Mouse (Mus musculus): ENCODE data around the gene Xrn1. TPM values are rescaled to one million over a fixed set of nuclear protein-coding genes. Genes with fewer than 3 reads are reported as not detected.
"Not testable (repeated sequence)": the region's sequence is repeated elsewhere in the genome, so short reads cannot be mapped to it uniquely, and the experiment has no call there.

The Xrn1 gene
- total RNA-seq, 1 experiment = 15.2 TPM

DNA sequence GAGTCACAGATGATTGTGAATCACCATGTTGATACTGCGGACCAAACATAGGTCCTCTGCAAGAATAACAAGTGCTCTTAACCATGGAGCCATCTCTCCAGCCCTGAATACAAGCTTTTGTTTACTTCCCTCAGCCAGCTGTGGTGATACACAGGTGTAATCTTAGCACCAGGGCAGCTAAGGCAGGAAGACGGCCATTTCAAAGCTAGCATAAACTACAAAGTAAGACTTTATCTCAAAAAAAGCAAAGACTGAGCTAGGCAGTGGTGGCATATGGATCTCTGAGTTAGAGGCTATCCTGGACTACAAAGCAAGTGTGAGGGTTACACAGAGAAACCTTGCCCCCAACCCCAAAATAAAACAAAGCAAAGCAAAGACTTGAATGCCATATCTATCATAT lies 3.1 kb downstream of the Xrn1 start:
- DNase-seq (ENCODE audit: low read depth, low spot score) = no peak
- H3K27ac ChIP-seq (ENCODE audit: insufficient read depth, low read depth, low read length, poor library complexity, severe bottlenecking) = no peak overlapping the region
- no peak overlapping the region for H3K9ac ChIP-seq (ENCODE audit: insufficient read depth, low read depth, low read length, poor library complexity, severe bottlenecking)
- H3K9me3 ChIP-seq (ENCODE audit: control insufficient read depth, insufficient read depth, low read depth, low read length) = no peaks in the 10 kb centered on the region
- H3K4me1 ChIP-seq (ENCODE audit: control insufficient read depth in 2 of 2, insufficient read depth in 2 of 2, low read length in 2 of 2, poor library complexity in 1 of 2) = peaks cover 0 to 7% of the 10 kb centered on the region in 2 experiments; a peak in 1 of 4 replicates
- no peak overlapping the region for H3K4me3 ChIP-seq (ENCODE audit: insufficient read depth in 1 of 2, low read depth in 1 of 2, low read length in 2 of 2, poor library complexity in 1 of 2, severe bottlenecking in 1 of 2)
- in situ Hi-C loops (cut with MboI; ENCODE audit: low sequenced_read_pairs in 2 of 2, unreplicated experiment in 2 of 2) = no loop called here
- H3K36me3 ChIP-seq (ENCODE audit: control insufficient read depth, insufficient read depth, low read length, poor library complexity, severe bottlenecking) = no peaks in the 10 kb centered on the region
- TF ChIP-seq CHD2 (IDR thresholded peaks at IDR 0.05; ENCODE audit: low read depth, low read length) (no peak), HCFC1 (IDR thresholded peaks at IDR 0.05; ENCODE audit: borderline replicate concordance, insufficient read depth, low read length) (no peak), MAFK (IDR thresholded peaks at IDR 0.05; ENCODE audit: insufficient read depth, low read depth, low read length) (no peak), ZC3H11A (IDR thresholded peaks at IDR 0.05; ENCODE audit: borderline replicate concordance, low read depth, low read length) (no peak), ZNF384 (IDR thresholded peaks at IDR 0.05; ENCODE audit: low read depth, low read length) (no peak)

DNA sequence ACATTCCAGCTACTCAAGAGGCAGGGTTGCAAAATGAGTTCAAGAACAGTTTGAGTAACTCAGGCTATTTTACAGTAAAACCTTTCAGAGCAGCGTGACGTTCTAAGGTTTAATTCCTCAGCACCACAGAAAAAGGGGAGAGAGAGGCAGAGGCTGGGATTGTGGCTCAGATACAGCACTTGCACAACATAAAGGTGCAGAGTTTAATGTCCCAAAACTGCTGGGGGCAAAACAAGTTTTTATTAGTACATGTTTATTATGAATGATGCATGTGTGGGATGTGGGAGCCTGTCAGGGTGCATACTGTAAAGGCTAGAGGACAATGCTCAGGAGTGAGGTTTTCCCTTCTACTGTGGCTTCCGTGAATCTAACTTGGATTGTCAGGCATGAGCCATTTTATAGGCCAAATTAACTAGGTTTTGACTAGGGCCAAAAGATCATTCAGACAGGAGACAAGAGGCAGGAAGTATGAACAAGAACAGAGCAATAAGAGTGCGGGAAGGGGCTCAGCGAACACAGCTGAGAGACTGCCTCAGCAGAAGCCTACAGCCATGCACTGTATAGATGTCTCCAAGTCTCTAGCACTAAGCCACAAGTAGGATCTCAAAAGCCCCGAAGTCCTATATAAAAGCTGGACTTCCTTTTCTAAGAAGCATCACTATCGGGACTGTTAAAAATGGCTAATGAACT lies 3.6 kb downstream of the Xrn1 start:
- Histone ChIP-seq H3K27ac (ENCODE audit: insufficient read depth, low read depth, low read length, poor library complexity, severe bottlenecking) (no peak overlapping the region), H3K4me3 (ENCODE audit: insufficient read depth in 1 of 2, low read depth in 1 of 2, low read length in 2 of 2, poor library complexity in 1 of 2, severe bottlenecking in 1 of 2) (no peak overlapping the region), H3K9ac (ENCODE audit: insufficient read depth, low read depth, low read length, poor library complexity, severe bottlenecking) (no peak overlapping the region; the same call in 1 of the 2 replicates), H3K9me3 (ENCODE audit: control insufficient read depth, insufficient read depth, low read depth, low read length) (no peaks in the 10 kb centered on the region), H3K4me1 (ENCODE audit: control insufficient read depth in 2 of 2, insufficient read depth in 2 of 2, low read length in 2 of 2, poor library complexity in 1 of 2) (peaks cover 0 to 7% of the 10 kb centered on the region in 2 experiments; a peak in 1 of 4 replicates), H3K36me3 (ENCODE audit: control insufficient read depth, insufficient read depth, low read length, poor library complexity, severe bottlenecking) (no peaks in the 10 kb centered on the region)
- no peak for DNase-seq (ENCODE audit: low read depth, low spot score)
- in situ Hi-C loops (cut with MboI; ENCODE audit: low sequenced_read_pairs in 2 of 2, unreplicated experiment in 2 of 2) = no loop called here
- TF ChIP-seq HCFC1 (IDR thresholded peaks at IDR 0.05; ENCODE audit: borderline replicate concordance, insufficient read depth, low read length) = no peak
- no peak for TF ChIP-seq ZC3H11A (IDR thresholded peaks at IDR 0.05; ENCODE audit: borderline replicate concordance, low read depth, low read length)
- TF ChIP-seq ZNF384 (IDR thresholded peaks at IDR 0.05; ENCODE audit: low read depth, low read length) = no peak
- TF ChIP-seq CHD2 (IDR thresholded peaks at IDR 0.05; ENCODE audit: low read depth, low read length) = no peak
- no peak for TF ChIP-seq MAFK (IDR thresholded peaks at IDR 0.05; ENCODE audit: insufficient read depth, low read depth, low read length)

DNA sequence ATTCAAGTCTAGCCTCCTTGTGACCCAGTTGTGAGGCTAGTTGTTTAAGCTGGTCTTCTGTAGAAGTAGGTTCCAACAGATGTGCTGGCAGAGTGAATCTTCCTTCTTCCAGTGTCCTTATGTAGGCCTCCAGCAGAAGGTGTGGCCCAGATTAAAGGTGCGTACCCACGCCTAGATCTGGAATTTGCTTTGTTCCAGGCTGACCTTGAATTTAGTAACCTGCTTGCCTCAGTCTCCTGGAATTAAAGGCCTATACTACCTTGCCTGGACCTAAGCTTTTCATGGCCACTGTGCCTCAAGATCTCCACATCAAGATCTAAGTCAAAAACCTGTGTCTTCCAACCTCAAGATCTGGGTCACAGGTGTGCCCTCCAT lies 4.2 kb downstream of the Xrn1 start:
- in situ Hi-C loops (cut with MboI; ENCODE audit: low sequenced_read_pairs in 2 of 2, unreplicated experiment in 2 of 2); H3K27ac ChIP-seq (ENCODE audit: insufficient read depth, low read depth, low read length, poor library complexity, severe bottlenecking); DNase-seq (ENCODE audit: low read depth, low spot score); H3K9ac ChIP-seq (ENCODE audit: insufficient read depth, low read depth, low read length, poor library complexity, severe bottlenecking); H3K4me1 ChIP-seq (ENCODE audit: control insufficient read depth in 2 of 2, insufficient read depth in 2 of 2, low read length in 2 of 2, poor library complexity in 1 of 2); H3K4me3 ChIP-seq (ENCODE audit: insufficient read depth in 1 of 2, low read depth in 1 of 2, low read length in 2 of 2, poor library complexity in 1 of 2, severe bottlenecking in 1 of 2); H3K9me3 ChIP-seq (ENCODE audit: control insufficient read depth, insufficient read depth, low read depth, low read length); H3K36me3 ChIP-seq (ENCODE audit: control insufficient read depth, insufficient read depth, low read length, poor library complexity, severe bottlenecking): not testable (repeated sequence)

DNA sequence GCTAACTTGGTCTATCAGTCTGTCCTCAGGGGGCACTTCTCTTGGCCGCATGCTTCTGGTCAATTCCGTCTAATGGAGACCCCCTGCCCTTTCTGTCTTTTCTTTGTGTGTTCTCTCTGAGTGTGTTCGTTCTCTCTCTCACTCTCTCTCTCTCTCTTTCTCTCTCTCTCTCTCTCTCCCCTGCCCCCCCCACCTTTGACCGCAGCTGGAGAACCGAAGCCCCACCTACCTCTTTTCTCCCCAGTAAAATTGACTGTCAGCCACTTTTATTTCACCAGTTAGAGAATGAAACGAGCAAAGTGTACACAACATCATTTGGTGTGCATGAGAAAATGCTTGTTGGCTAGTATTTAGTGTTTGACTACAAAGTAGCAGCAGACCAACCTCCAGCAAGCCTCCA lies 4.7 kb downstream of the Xrn1 start:
- no peak overlapping the region for H3K4me3 ChIP-seq (ENCODE audit: insufficient read depth in 1 of 2, low read depth in 1 of 2, low read length in 2 of 2, poor library complexity in 1 of 2, severe bottlenecking in 1 of 2)
- no peak overlapping the region for H3K27ac ChIP-seq (ENCODE audit: insufficient read depth, low read depth, low read length, poor library complexity, severe bottlenecking)
- DNase-seq (ENCODE audit: low read depth, low spot score) = no peak
- in situ Hi-C loops (cut with MboI; ENCODE audit: low sequenced_read_pairs in 2 of 2, unreplicated experiment in 2 of 2) = no loop called here
- TF ChIP-seq MAFK (IDR thresholded peaks at IDR 0.05; ENCODE audit: insufficient read depth, low read depth, low read length) (no peak), ZC3H11A (IDR thresholded peaks at IDR 0.05; ENCODE audit: borderline replicate concordance, low read depth, low read length) (no peak), HCFC1 (IDR thresholded peaks at IDR 0.05; ENCODE audit: borderline replicate concordance, insufficient read depth, low read length) (no peak), CHD2 (IDR thresholded peaks at IDR 0.05; ENCODE audit: low read depth, low read length) (no peak), ZNF384 (IDR thresholded peaks at IDR 0.05; ENCODE audit: low read depth, low read length) (no peak)
- H3K4me1 ChIP-seq (ENCODE audit: control insufficient read depth in 2 of 2, insufficient read depth in 2 of 2, low read length in 2 of 2, poor library complexity in 1 of 2) = peaks cover 0 to 7% of the 10 kb centered on the region in 2 experiments; a peak in 1 of 4 replicates
- H3K36me3 ChIP-seq (ENCODE audit: control insufficient read depth, insufficient read depth, low read length, poor library complexity, severe bottlenecking) = no peaks in the 10 kb centered on the region
- H3K9me3 ChIP-seq (ENCODE audit: control insufficient read depth, insufficient read depth, low read depth, low read length) = no peaks in the 10 kb centered on the region
- no peak overlapping the region for H3K9ac ChIP-seq (ENCODE audit: insufficient read depth, low read depth, low read length, poor library complexity, severe bottlenecking)
